Mouse (Mus musculus): ENCODE measurements at regions not wholly inside any gene's neighbourhood (a gene's known extent, or its start where the extent isn't known, plus 50 kb on each side); places are given as distances from the start of the nearest gene placed in this dataset.

DNA sequence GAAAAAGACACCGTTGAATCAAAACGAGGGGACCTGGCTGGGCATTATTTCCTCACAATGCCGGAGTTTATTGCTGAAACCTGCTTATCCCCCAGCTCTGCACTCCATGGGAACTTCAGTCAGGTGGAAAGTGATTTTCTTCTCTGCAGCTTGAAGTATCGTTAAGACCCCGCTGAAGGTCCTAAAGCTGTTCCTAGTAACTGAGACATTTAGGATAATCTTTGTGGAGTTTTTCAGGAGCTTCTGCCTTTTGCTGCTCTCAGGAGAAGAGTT, 185.0 kb upstream of the Sp8 start:
- no peak for TF ChIP-seq POLR2A (IDR thresholded peaks at IDR 0.05; ENCODE audit: control insufficient read depth in 1 of 2, insufficient read depth in 1 of 2, low read depth in 1 of 2, low read length in 2 of 2, poor library complexity in 1 of 2)
- no peak for TF ChIP-seq TAL1 (IDR thresholded peaks at IDR 0.05; ENCODE audit: low read length)
- no peak for TF ChIP-seq USF1 (IDR thresholded peaks at IDR 0.05; ENCODE audit: low read depth, low read length)
- TF ChIP-seq MYC (IDR thresholded peaks at IDR 0.05; ENCODE audit: low read depth, low read length) = no peak
- TF ChIP-seq HCFC1 (IDR thresholded peaks at IDR 0.05; ENCODE audit: low read depth, low read length) = no peak
- no peak for TF ChIP-seq CHD2 (IDR thresholded peaks at IDR 0.05; ENCODE audit: low read length)
- TF ChIP-seq CTCF (IDR thresholded peaks at IDR 0.05 in 2 of 3, conservative IDR thresholded peaks at IDR 0.05 in 1 of 3; ENCODE audit: control insufficient read depth in 1 of 3, insufficient read depth in 1 of 3, low read depth in 2 of 3, low read length in 3 of 3, poor library complexity in 1 of 3, severe bottlenecking in 1 of 3) = no peak
